Mouse (Mus musculus) ovary, postnatal 10 days (tissue): ENCODE data around the gene Tmem178.

ENCODE experiments used
- DNase-seq: peaks from one replicate; pipeline ENCODE4 v3.0.0; 2022; ENCODE audit warnings: low spot score

Gene Tmem178

DNA sequence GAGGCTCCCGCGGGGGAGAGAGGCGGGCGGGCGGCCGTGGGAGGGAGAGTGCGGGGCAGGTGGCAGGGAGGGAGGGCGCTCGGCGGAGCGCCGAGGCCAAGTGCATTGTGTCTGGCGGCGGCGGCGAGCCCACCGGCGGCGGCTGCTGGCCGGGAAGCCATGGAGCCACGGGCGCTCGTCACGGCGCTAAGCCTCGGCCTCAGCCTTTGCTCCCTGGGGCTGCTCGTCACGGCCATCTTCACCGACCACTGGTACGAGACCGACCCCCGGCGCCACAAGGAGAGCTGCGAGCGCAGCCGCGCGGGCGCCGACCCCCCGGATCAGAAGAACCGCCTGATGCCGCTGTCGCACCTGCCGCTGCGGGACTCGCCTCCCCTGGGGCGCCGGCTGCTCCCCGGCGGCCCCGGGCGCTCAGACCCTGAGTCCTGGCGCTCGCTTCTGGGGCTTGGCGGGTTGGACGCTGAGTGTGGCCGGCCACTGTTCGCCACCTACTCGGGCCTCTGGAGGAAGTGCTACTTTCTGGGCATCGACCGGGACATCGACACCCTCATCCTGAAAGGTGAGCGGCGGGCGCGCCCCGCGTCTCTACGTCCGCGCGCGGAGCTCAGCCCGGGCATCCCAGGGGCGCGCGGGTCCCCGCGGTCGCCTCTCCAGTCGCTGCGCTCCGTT, at the start of gene Tmem178:
Tmem178 (plus strand) TSS at position 103 of the 669 bp plus-strand sequence.
- peak; percentile 12 for DNase-seq

DNA sequence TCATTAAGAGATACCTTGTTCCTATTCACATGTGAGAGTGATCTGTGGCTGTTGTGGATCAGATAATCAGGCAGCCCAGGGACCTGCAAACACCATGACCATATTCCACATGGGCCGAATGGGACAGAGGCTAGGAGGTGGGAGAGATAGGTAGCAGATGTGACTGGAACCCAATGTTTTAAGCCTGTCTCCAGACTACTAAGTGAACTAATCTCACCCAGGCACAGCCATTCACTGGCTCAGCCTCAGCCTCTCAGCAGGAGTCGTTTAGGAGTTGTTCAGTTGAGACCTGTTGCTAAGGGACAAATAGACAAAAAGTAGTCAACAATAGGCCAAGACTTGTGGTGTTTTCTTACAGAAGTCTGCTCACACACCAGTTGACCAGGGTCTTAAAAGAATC, 48.0 kb upstream of the Tmem178 start:
- DNase-seq = no peak

DNA sequence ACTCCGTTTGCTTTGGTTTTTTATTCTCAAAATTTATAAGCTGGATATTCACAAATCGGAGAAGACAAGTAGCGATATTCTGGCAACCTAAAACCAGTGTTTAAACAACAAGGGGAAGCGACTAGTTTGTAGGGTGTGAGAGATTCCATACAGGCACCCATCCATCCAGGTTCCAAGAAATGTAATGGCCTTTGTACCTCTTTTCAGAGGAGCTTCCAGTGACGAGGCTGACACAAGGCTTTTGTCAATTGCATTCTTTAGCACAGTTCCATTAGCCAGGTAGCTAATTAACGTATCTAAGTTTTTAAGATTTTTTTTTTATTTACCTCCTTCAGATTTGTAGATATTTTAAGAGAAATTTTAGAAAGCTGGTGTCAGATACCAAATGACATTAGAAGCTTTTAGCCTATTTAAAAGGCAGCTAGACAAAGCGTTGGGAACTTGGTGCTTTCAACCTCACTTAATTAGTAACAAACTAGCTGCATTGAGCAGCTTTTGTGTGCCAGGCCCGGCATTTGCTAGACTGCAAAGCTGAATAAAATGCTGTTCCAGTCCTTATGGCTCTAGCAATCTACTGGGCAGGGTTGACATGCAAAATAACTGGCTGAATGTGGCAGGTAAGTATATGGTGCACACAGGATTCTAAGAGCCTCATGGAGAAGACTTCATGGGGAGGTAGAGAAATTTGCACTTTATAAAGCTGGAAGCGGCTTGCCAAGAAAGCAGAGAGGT, 46.6 kb upstream of the Tmem178 start:
- no peak for DNase-seq

DNA sequence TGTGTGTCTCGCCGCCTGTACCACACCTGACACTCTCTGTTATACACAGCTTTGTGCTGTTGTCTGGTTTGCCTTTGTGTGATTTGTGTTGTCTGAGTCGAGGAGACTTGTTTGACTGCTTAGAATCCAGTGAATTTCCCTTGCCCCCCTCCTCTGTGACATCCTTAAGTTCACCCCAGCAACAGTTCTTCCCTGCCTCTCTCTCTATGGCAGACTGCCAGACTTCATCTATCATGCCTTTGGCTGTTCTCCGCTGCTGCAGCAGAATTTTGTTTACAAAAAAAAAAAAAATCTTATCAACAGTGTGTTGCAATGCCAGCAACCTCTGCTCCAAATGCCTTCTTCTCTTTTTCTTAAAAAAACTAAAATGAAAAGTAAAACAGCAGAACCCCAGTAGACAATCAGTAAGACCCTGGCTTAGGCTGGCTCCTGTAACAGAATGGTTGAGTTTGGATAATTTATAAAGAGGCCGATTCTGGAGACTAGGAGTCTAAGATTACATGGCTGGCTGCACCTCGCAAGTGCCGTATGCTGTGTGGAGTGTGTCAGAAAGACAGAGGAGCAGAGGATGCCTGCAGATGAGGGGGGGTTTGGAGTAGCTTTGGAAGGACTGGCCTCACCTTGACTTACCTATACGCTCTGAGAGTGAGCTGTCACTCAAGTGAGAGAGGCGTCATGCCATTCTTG, 44.8 kb upstream of the Tmem178 start:
- DNase-seq = no peak

DNA sequence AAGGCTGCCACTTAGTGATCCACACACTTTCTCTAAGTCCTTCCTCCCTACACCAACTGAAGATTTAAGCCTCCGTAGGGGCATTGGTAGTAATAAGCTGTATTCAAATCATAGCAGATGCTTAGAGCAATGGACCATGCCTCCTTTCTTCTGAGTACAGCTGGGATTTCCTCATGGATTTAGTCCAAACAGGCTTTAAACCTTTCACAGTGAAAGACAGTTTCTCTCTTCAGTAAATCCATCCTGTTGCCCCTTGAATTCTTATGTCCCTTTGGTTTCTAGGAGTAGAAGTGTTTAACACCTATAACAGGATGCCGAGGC, 44.3 kb upstream of the Tmem178 start:
- no peak for DNase-seq

DNA sequence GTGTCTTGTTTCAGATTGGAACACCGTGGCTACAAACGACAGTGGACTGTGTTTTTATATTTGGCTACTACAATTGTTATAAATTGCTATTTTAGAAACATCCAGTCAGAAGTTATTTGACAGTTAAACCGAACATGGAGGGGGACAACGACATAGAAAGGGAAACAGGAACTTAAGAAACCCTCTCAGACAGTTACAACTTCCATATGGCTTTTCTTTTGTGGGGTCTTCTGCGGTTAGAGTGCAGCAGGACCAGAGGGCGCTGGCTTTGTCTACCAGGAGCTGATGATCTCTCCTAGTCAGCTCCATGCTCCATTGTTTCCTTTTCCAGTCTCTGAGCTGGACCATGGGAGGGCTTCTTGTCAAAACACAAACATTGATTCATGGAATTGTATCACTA, 42.5 kb upstream of the Tmem178 start:
- DNase-seq = no peak

DNA sequence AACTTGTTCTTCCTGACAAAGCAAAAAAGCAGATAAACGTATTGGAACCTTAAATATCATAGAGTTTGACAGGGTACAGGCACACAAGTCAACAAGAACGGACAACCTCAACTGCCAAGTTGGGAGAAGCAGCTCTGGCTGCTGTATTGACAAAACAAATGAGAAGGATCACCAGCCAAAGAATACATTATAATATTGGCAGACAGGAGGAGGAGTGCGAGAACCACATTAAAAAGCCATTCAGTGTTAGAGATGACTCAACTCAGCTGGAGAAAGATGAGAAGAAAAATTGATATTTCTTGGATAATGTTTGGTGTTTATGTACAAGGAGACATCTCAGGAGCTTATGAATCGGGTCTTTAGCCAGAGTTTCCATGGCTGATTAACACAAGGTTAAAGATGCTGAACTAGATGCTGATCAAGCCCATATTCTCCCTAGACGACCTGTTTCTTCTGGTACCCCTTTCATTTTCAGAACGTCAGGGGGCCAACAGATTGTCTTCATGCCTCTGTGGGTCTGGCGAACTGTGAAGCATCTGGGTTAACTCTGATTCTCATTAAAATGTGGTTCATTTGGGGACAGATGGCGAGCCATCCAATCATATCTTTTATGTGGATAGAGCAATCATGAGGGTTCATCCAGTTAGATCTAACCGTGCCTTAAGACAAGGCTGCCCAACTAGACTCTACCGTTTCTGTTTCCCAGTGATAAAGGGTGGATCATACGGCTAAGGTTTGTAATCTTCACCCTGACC, 41.1 kb upstream of the Tmem178 start:
- DNase-seq = no peak

DNA sequence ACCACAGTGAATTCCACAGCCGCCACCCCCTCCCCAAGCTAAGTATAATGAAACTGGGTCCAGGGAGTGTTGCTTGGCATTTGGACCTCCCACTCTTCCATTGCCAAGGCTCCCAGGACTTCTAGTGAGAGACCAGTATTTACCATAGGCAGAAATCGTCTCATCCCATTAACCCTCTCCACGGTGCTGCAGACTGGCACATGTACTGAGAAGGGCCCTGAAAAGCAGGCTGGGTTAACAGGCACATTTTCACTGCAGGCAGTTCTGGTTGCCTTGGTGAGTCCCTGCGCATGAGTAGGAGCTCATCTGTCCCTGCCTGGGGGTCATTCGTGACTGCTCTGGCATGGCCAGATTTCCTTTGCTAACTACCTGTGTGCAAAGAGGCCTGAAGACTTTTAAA, 40.4 kb upstream of the Tmem178 start:
- no peak for DNase-seq

DNA sequence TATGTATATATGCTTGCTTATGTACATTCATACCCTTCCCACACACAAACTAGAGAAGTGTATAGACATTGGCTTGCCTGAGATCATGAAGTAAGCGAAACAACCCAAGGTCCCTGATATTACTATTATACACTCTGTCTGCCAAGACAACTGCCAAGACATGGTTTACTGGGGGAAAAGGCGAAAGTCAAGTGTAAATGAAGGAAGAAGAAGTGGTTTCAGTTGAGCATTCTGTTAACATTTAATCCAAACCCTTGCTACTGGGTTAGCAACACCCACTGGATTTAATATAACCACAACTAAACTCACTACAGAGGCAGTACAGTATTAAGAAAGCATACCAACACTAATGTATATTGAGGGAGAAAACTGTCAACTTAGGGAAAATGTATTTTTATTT, 28.8 kb upstream of the Tmem178 start:
- no peak for DNase-seq

DNA sequence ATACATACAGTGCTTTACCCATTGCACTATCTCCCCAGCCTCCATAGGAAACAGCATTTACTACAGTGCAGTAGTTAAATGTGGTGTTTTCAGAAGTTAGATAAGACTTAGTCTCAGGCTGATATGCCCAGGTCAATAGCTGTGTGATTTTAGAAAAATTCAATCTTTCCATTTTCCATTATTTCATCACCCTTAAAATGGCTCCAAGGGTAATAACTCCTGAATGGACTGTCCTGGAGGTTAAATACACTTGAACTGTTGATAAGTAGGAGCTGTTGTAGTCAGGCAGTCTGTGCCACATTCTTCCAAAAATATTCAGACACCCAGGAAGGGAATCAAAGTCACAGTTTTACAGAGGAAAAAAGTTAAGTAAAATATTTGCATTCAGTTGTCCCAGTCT, 25.2 kb upstream of the Tmem178 start:
- DNase-seq = no peak

DNA sequence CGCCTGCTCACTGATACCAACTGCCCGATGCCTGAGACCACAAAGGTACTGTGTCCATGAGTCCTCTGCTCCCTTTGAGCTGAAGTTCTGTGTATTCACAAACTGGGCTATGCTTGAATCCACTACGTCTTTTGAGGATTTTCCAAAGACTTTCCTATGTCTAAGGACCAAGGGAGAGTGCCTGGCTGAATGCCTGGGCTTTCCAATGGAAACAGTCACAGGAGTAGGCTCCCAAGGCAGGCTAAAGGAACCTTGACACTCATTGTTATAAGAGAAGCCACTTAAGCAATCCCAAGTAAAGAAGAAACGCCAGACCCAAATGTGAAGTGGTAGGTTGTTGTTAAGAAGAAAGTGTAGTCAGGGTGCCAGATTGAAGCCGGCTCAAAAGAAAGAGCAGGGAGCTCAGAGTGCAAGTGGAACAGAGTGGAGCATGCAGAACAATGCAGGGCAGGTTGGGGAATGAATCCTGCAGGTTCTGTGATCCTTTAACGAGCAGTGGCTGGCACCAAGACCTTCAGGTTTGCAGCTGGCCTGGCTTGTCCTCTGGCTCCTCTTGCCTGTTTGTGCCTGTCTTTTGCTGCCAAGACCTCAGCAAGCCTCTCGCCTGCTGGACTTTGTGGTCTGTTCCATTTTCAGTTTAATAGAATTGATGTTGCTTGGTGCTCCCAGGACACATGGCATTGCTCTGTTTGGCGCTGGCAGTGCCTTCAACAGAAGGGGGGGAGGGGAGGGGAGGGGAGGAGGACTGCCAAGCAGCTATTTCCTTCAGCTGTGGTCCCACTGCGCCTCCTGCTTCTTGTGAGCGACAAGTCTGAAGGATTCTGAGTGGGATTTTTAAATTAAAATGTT, 22.9 kb upstream of the Tmem178 start:
- DNase-seq = no peak

DNA sequence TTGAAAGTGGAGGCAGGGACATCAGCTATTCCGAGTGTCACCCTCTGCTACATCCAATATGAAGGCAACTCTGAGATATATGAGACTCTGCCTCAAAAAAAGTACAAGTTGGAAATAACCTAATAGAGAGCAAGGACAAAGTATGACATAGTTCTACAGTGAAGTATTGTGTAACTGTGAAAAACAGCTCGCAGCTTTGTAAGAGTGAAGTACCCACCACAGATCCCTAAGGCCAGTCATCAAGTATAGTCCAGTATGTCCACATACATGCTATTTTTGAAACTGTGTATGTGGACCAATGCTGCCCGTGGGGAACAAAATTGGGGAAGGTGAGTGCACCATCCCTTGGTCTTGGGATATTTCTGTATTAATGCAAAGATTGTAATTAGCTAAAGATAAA, 18.9 kb upstream of the Tmem178 start:
- DNase-seq = no peak

DNA sequence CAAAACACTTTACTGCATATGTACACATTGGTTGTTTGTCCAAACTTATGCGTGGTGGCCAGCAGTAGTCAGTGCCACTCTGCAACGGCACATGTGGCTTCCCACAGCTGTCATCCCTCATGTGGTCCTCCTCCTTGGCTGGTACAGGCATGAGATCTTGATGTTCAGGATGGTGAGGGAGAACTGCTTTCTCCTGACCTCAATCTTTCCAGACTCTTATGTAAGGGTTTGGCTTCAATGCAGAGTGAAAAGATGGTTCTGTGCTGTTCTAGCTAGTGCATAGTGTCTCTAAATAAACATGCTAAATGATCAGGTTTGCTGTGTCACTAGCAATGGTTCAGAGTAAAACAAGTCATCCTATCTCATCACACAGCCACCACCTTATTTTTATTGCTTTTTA, 17.3 kb upstream of the Tmem178 start:
- no peak for DNase-seq

DNA sequence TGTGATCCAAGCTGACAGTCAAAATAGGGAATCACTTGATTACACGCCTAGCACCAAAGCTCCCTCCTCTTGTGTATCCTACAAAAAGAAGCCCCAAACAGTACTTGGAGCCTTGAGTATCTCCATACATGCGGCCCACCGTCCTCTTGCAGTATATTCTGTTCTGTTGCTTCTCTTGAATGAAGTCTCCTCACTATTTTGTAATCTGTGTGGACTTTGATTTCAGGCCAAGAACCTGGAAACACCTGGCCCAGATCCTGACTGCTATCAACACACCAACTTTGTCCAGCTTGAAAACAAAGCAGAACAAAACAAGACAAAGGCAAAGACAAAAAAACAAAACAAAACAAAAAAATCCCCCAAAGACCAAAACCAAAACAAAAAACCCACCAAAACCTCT, 11.7 kb upstream of the Tmem178 start:
- no peak for DNase-seq

DNA sequence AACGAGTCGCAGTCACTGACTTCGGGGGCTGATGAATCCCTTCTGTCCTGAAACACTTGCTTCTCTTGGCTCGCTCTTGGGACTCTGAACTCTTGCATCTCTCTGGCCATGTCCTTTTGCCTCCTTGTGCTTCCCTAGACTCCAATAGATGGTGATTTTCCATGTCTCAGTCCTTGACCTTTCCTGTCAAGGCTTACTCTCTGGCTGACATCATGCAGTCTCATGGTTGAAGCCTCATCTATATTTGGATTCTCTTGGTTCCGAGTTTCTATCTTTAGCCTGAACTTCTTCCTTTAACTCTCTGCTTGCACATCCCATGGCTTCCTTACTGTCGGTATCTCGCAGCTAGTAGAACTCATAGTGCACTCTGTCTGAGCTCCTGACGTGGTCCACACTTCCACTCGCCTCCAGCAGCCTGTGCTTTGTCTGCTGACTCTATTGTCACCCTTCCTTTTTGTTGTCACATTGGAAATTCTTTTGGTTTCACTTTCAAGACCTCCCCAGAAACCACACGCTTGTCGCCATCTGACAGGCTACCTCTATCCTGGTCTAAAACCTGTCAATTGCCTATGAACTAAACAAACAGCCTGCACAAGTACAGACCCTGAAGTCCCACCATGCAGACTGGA, 10.9 kb upstream of the Tmem178 start:
- no peak for DNase-seq

DNA sequence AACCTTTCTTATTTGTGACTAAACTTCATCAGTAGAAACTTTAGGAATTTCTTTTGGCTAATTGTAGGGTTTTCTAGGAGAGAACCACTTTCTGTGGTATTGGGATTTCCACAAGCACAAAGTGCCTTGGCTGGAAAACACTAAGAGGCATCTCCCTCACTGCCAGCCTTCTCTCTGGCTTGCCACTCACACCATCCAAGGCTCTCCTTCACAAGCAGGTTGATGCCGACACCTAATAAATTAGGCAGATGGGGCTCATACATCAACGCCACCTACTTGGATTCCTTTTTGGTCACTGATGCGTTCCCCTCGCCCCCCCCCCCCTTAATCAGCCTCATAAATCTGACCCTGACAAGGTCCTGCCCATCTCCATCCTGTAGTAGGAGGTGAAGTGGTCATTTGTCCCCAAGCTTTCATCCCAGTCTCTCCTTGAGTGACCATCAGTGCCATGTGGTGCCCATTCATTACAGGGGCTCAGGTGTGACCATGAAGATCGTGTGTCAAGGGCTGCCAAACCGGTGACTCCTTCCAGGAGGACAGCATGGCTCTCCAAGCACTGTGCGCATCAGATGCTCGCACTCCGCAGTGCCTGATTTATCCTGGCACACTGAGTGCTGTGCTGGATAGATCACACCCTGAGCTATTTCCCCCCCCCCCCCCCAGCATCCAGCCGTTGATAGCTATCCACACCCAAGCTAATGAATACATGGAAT, 8.5 kb upstream of the Tmem178 start:
- no peak for DNase-seq

DNA sequence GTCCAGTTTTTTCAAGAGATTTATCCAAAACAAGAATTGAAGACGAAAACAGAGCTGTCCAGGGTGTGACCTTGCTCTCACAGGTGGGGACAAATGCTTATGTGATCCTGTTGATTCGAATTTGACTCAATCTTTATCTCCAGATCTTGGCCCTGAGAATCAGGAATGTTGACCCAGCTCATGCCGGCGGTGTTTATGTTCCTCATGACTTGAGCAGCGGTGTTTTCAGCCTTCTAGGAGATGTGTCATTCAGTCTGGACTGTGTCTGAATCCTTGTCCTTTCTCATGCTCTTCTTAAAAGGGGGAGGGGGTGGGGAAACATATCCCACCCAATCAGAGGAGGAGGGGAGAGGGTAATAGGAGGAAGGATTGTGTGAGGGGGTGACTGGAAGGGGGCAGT, 7.9 kb upstream of the Tmem178 start:
- no peak for DNase-seq

DNA sequence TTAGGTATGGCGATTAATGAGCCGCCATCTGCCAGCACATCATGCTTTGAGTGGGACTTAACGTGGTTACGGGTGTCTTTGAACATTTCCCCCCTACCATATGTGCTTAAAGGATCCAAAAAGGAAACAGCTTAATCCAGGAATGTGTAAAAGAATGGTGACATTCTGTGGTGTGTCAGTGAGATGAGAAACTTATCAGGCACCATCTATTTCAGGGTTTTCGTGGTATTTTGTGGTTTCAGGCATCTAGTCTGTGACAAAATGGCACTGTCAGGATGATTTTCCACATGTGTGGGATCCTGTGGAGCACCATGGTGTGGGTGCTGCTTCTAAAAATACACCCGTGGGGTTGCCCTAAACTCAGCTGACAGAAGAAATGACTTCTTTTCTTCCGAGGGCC, 4.6 kb upstream of the Tmem178 start:
- DNase-seq = no peak

DNA sequence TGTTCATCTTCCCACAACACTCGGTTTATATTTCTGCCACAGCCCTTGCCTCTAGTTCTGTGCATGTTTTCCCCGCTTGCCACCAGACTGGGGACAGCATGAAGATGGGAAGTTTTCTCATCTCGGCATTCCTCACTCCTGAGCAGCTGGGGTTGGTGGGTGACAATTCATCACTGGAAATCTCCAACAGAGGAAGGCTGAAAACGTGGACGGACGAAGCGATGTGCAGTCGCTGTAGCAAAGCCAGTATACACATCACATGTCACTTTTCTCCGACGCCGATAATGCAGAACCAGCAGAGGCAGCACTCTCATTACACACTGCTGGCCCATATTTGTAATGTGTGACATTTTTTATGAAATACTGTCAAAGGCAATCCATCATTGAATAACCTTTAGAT, 2.6 kb upstream of the Tmem178 start:
- DNase-seq = no peak

DNA sequence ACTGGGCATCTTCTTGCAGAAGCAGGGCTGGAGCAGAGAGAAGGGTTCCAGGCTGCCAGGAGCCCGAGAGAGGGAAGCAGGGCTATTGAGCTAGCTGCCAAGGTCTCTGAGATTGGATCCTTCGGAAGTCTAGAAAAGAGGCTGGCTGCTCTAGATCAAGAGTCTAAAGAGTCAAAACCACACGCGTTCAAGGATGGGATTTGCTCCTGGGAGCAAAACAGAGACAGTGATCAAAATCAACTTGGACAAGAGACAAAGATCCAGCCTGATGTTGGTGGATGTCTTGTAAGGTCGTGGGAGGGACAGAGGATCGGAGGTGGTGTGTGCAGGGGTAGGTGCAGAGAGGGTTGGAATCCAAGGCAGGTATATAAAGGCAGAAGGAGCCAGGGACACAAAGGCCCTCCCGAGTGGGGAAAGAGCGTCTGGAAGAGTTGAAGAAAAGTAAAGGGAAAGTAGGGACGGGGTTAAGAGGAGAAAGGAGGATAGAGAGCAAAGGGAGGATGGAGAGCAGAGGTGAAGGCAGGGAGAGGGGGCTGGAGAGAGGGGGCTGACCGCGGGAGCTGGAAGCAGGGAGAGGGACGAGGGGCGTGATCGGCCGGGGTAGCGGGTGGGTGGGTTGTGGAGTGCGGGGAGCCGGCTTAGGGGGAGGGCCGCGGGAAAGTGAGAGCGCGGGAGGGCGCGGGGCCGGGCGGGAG, 450 bp upstream of the Tmem178 start:
- DNase-seq = no peak
